Mouse (Mus musculus) right cerebral cortex, postnatal 4 days (tissue): Measurements from ENCODE around the gene Zfp639.

Experiments
- DNase-seq: peaks from one replicate; pipeline ENCODE4 v3.0.0-alpha.2; 2022

Zfp639 gene

GRCm38 (mm10) chr3:32509496-32510374, at the start of gene Zfp639:
Zfp639 (plus strand) TSS chr3:32510259.
- DNase-seq = no peak

- no peak for DNase-seq
These were observed 42.7 kb upstream of the Zfp639 start for GRCm38 (mm10) chr3:32467321-32467720.

GRCm38 (mm10) chr3:32468411-32468810, 41.6 kb upstream of the Zfp639 start:
- DNase-seq = no peak

- DNase-seq = no peak
These were observed 39.6 kb upstream of the Zfp639 start for GRCm38 (mm10) chr3:32470449-32470848.

GRCm38 (mm10) chr3:32471098-32471497, 39.0 kb upstream of the Zfp639 start:
- DNase-seq = no peak

- no peak for DNase-seq
These were observed 37.7 kb upstream of the Zfp639 start for GRCm38 (mm10) chr3:32472191-32472900.

GRCm38 (mm10) chr3:32473184-32473583, 36.9 kb upstream of the Zfp639 start:
- no peak for DNase-seq

- no peak for DNase-seq
These were observed 30.1 kb upstream of the Zfp639 start for GRCm38 (mm10) chr3:32479961-32480360.

- DNase-seq = no peak
These were observed 27.0 kb upstream of the Zfp639 start for GRCm38 (mm10) chr3:32483035-32483434.

GRCm38 (mm10) chr3:32486543-32486942, 23.5 kb upstream of the Zfp639 start:
- DNase-seq = no peak

- no peak for DNase-seq
These were observed 21.9 kb upstream of the Zfp639 start for GRCm38 (mm10) chr3:32488172-32488571.

- no peak for DNase-seq
These were observed 19.8 kb upstream of the Zfp639 start for GRCm38 (mm10) chr3:32490076-32490927.

- DNase-seq = no peak
These were observed 19.1 kb upstream of the Zfp639 start for GRCm38 (mm10) chr3:32490928-32491315.

- DNase-seq = no peak
These were observed 17.7 kb upstream of the Zfp639 start, which contains the start of gene Kcnmb3 for GRCm38 (mm10) chr3:32492097-32493090. Kcnmb3 (minus strand) TSS chr3:32492231.

GRCm38 (mm10) chr3:32494387-32495087, 15.5 kb upstream of the Zfp639 start:
- no peak for DNase-seq

GRCm38 (mm10) chr3:32495088-32495770, 14.8 kb upstream of the Zfp639 start:
- DNase-seq = no peak

GRCm38 (mm10) chr3:32495856-32496710, 14.0 kb upstream of the Zfp639 start:
- DNase-seq = no peak

- no peak for DNase-seq
These were observed 13.4 kb upstream of the Zfp639 start for GRCm38 (mm10) chr3:32496711-32497070.

- DNase-seq = no peak
These were observed 9.7 kb upstream of the Zfp639 start for GRCm38 (mm10) chr3:32500346-32500745.

GRCm38 (mm10) chr3:32505841-32506240, 4.2 kb upstream of the Zfp639 start:
- DNase-seq = no peak
